Mouse (Mus musculus): ENCODE measurements at regions not wholly inside any gene's neighbourhood (a gene's known extent, or its start where the extent isn't known, plus 50 kb on each side); places are given as distances from the start of the nearest gene placed in this dataset.

- no peak overlapping the region for H3K4me3 ChIP-seq (ENCODE audit: low read depth, low read length)
- H3K27ac ChIP-seq (ENCODE audit: low read depth, low read length) = no peak overlapping the region
- no peak for ATAC-seq
- no peaks in the 10 kb centered on the region for H3K36me3 ChIP-seq (ENCODE audit: control insufficient read depth, insufficient read depth)
- TF ChIP-seq CTCF (IDR thresholded peaks at IDR 0.05; ENCODE audit: low read depth) = no peak
- no peaks in the 10 kb centered on the region for H3K27me3 ChIP-seq (replicated peaks; ENCODE audit: control insufficient read depth, insufficient read depth, low read length)
- H3K9ac ChIP-seq (ENCODE audit: low read depth, low read length) = no peak overlapping the region
- H3K9me3 ChIP-seq (ENCODE audit: control insufficient read depth) = no peaks in the 10 kb centered on the region
- H3K4me1 ChIP-seq (replicated peaks; ENCODE audit: control insufficient read depth, insufficient read depth, low read length) = peaks cover 4% of the 10 kb centered on the region; the same call in 1 of the 2 replicates
- no peak overlapping the region for H3K4me2 ChIP-seq (replicated peaks; ENCODE audit: low read depth)
- 90% methylated on average over 11 of the region's 11 CpGs for WGBS
These were observed 150.1 kb downstream of the Zfp36l1 start for GRCm38 (mm10) chr12:79962649-79963236.

DNA sequence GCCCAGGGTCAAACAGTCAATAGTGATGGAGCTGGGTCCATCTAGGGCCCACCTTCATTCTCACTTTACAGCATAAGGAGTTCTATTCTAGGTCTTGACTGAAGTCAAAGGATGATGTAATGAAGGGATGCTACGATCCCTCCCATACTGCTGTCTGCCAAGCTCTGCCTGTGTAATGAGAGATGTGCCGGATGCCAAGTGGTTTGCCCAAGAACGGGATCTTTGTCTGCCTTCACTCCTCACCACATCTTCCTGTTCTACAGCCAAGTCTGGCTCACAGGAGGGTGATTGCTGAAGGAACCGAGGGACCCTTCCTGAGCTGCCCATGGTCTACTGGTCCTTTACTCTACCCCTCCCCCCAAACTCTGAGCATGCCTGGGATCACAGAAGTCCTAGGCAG, 150.9 kb downstream of the Zfp36l1 start:
- Histone ChIP-seq H3K4me2 (replicated peaks; ENCODE audit: low read depth) (no peak overlapping the region), H3K9ac (ENCODE audit: low read depth, low read length) (no peak overlapping the region), H3K36me3 (ENCODE audit: control insufficient read depth, insufficient read depth) (no peaks in the 10 kb centered on the region), H3K4me1 (replicated peaks; ENCODE audit: control insufficient read depth, insufficient read depth, low read length) (peaks cover 4% of the 10 kb centered on the region; the same call in 1 of the 2 replicates), H3K9me3 (ENCODE audit: control insufficient read depth) (no peaks in the 10 kb centered on the region), H3K27me3 (replicated peaks; ENCODE audit: control insufficient read depth, insufficient read depth, low read length) (no peaks in the 10 kb centered on the region), H3K27ac (ENCODE audit: low read depth, low read length) (no peak overlapping the region), H3K4me3 (ENCODE audit: low read depth, low read length) (no peak overlapping the region)
- 84% methylated on average over 4 of the region's 4 CpGs for WGBS
- ATAC-seq = no peak
- no peak for TF ChIP-seq CTCF (IDR thresholded peaks at IDR 0.05; ENCODE audit: low read depth)

- H3K9ac ChIP-seq (ENCODE audit: low read depth, low read length) = no peak overlapping the region
- no peak for TF ChIP-seq CTCF (IDR thresholded peaks at IDR 0.05; ENCODE audit: low read depth)
- no peaks in the 10 kb centered on the region for H3K9me3 ChIP-seq (ENCODE audit: control insufficient read depth)
- no peak overlapping the region for H3K27ac ChIP-seq (ENCODE audit: low read depth, low read length)
- H3K4me1 ChIP-seq (replicated peaks; ENCODE audit: control insufficient read depth, insufficient read depth, low read length) = peaks cover 4% of the 10 kb centered on the region; the same call in 1 of the 2 replicates
- H3K4me2 ChIP-seq (replicated peaks; ENCODE audit: low read depth) = no peak overlapping the region
- H3K27me3 ChIP-seq (replicated peaks; ENCODE audit: control insufficient read depth, insufficient read depth, low read length) = no peaks in the 10 kb centered on the region
- H3K4me3 ChIP-seq (ENCODE audit: low read depth, low read length) = no peak overlapping the region
- ATAC-seq = no peak
- WGBS = 87% methylated on average over 6 of the region's 6 CpGs
- no peaks in the 10 kb centered on the region for H3K36me3 ChIP-seq (ENCODE audit: control insufficient read depth, insufficient read depth)
These were observed 151.7 kb downstream of the Zfp36l1 start for GRCm38 (mm10) chr12:79961076-79961475.

GRCm38 (mm10) chr12:79960446-79960845, 152.4 kb downstream of the Zfp36l1 start:
- H3K36me3 ChIP-seq (ENCODE audit: control insufficient read depth, insufficient read depth) = no peaks in the 10 kb centered on the region
- no peak overlapping the region for H3K27ac ChIP-seq (ENCODE audit: low read depth, low read length)
- peaks cover under 1% of the 10 kb centered on the region; the same call in 1 of the 2 replicates for H3K4me1 ChIP-seq (replicated peaks; ENCODE audit: control insufficient read depth, insufficient read depth, low read length)
- no peak for TF ChIP-seq CTCF (IDR thresholded peaks at IDR 0.05; ENCODE audit: low read depth)
- no peak overlapping the region for H3K4me2 ChIP-seq (replicated peaks; ENCODE audit: low read depth)
- ATAC-seq = no peak
- no peaks in the 10 kb centered on the region for H3K9me3 ChIP-seq (ENCODE audit: control insufficient read depth)
- no peak overlapping the region for H3K4me3 ChIP-seq (ENCODE audit: low read depth, low read length)
- H3K9ac ChIP-seq (ENCODE audit: low read depth, low read length) = no peak overlapping the region
- no peaks in the 10 kb centered on the region for H3K27me3 ChIP-seq (replicated peaks; ENCODE audit: control insufficient read depth, insufficient read depth, low read length)
- 66% methylated on average over 4 of the region's 4 CpGs for WGBS

GRCm38 (mm10) chr12:79959540-79960305, 153.1 kb downstream of the Zfp36l1 start:
- H3K27me3 ChIP-seq (replicated peaks; ENCODE audit: control insufficient read depth, insufficient read depth, low read length) = no peaks in the 10 kb centered on the region
- H3K27ac ChIP-seq (ENCODE audit: low read depth, low read length) = no peak overlapping the region
- WGBS = 89% methylated on average over 14 of the region's 14 CpGs
- H3K4me2 ChIP-seq (replicated peaks; ENCODE audit: low read depth) = no peak overlapping the region
- H3K36me3 ChIP-seq (ENCODE audit: control insufficient read depth, insufficient read depth) = no peaks in the 10 kb centered on the region
- no peaks in the 10 kb centered on the region for H3K4me1 ChIP-seq (replicated peaks; ENCODE audit: control insufficient read depth, insufficient read depth, low read length)
- H3K4me3 ChIP-seq (ENCODE audit: low read depth, low read length) = no peak overlapping the region
- H3K9ac ChIP-seq (ENCODE audit: low read depth, low read length) = no peak overlapping the region
- no peaks in the 10 kb centered on the region for H3K9me3 ChIP-seq (ENCODE audit: control insufficient read depth)
- no peak for ATAC-seq
- TF ChIP-seq CTCF (IDR thresholded peaks at IDR 0.05; ENCODE audit: low read depth) = no peak

GRCm38 (mm10) chr12:79957211-79957610, 155.6 kb downstream of the Zfp36l1 start:
- 81% methylated on average over 4 of the region's 4 CpGs for WGBS

More at GRCm38 (mm10) chr12:79957211-79957610, 155.6 kb downstream of the Zfp36l1 start:
- no peak for ATAC-seq
- H3K4me2 ChIP-seq (replicated peaks; ENCODE audit: low read depth) = no peak overlapping the region
- no peaks in the 10 kb centered on the region for H3K4me1 ChIP-seq (replicated peaks; ENCODE audit: control insufficient read depth, insufficient read depth, low read length)
- no peaks in the 10 kb centered on the region for H3K36me3 ChIP-seq (ENCODE audit: control insufficient read depth, insufficient read depth)
- no peaks in the 10 kb centered on the region for H3K27me3 ChIP-seq (replicated peaks; ENCODE audit: control insufficient read depth, insufficient read depth, low read length)
- H3K4me3 ChIP-seq (ENCODE audit: low read depth, low read length) = no peak overlapping the region
- no peak overlapping the region for H3K9ac ChIP-seq (ENCODE audit: low read depth, low read length)
- H3K27ac ChIP-seq (ENCODE audit: low read depth, low read length) = no peak overlapping the region
- H3K9me3 ChIP-seq (ENCODE audit: control insufficient read depth) = no peaks in the 10 kb centered on the region
- TF ChIP-seq CTCF (IDR thresholded peaks at IDR 0.05; ENCODE audit: low read depth) = no peak
